ENCODE assay signal across 26 mouse cellular contexts in the genomic region with DNA sequence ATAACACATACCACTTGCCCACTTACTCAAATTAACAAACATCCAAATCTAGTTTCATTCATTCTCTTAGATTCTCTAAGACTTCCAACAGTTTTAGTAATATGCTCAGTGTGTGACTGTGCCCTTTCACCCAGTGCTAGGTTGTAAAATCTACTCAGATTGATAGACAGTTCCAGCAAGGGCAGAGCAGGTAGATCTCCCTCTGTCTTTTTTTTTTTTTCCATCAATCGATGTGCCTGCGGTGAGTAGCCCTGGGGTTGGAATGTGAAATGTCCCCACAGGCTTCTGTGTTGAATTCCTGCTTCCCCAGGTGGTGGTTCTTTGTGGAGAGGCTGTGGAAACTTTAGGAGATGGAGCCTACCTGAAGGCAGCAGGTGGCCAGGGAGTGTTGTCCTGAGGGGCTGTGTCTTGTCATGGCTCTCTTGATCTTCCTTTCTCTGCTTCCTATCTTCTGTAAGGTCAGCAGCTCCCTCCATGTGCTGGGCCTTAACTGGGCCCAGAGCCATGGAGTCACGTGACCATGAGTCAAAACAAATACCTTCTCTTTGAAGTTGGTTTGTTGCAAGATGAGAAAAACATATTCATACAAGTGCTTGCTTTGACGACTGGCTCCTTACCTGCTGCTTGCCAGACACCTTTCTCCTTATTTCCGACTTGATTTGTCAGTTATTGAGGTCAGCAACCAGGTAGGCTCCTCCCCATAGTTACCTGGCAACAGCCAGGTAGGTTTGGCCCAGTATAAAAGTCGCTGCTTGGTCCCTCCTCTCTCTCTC.
DNase-seq lines count a peak whose midpoint lies in the region; ATAC-seq and TF ChIP-seq lines count a peak whose summit lies in the region.
"Had no signal": no experiment of that assay in that cellular context is flagged by ENCODE, and none has a peak within 500 bp of the region (broad histone marks: within the 10 kb centered on the region; RNA-seq: fewer than 3 reads in every experiment).

No protein-coding gene starts in this region.

- H3K79me2 ChIP-seq in liver, adult 2 months (ENCODE audit: control insufficient read depth, insufficient read depth, low read length) = no peaks in the 10 kb centered on the region

- H3K27ac ChIP-seq in liver, adult 2 months (replicated peaks; ENCODE audit: insufficient read depth, low read depth, low read length) = peak overlapping the region; percentile 94
- H3K27ac ChIP-seq in liver, embryonic 12.5 days = no peak overlapping the region
- no peak overlapping the region for H3K27ac ChIP-seq in midbrain, embryonic 14.5 days (replicated peaks; ENCODE audit: low read depth, low read length)
- H3K27ac ChIP-seq: embryonic facial prominence, embryonic 15.5 days; forebrain, embryonic 15.5 days; hindbrain, embryonic 10.5 days; hindbrain, postnatal 0 days; kidney, postnatal 0 days; left cerebral cortex, adult 2 months; limb, embryonic 15.5 days; lung, embryonic 15.5 days had no signal

- ATAC-seq in liver, embryonic 12.5 days = no peak
- ATAC-seq in megakaryocyte, adult 5-6 weeks (ENCODE audit: poor library complexity, severe bottlenecking) = no peak
- no peak for ATAC-seq in midbrain, embryonic 14.5 days (ENCODE audit: low FRiP score, low TSS enrichment)
- ATAC-seq: forebrain, embryonic 15.5 days; hindbrain, postnatal 0 days; midbrain, embryonic 16.5 days; Patski had no signal

- no peak for TF ChIP-seq POLR2A in liver, adult 2 months (IDR thresholded peaks at IDR 0.05; ENCODE audit: extremely low read depth, insufficient read depth, low read length)

- peak; percentile 86 for DNase-seq in liver, adult 2 months (ENCODE audit: extremely low read depth, low read depth, low spot score)
- peak; percentile 33 for DNase-seq in 416B (ENCODE audit: low read depth)
- DNase-seq in large intestine, adult 2 months (ENCODE audit: low read depth, low spot score) = peak; percentile 29
- peak; percentile 6 for DNase-seq in lung, postnatal 25 days (ENCODE audit: low spot score)
- no peak for DNase-seq in retina, postnatal 1 day
- DNase-seq in midbrain, embryonic 14.5 days = no peak
- DNase-seq: adrenal gland, postnatal 14 days; cerebellum, adult 8-10 months; gastrocnemius, postnatal 14 days; heart, adult 11 months; heart, postnatal 10 days; kidney, adult 11 months; left cerebral cortex, postnatal 4 days had no signal

- no peak for TF ChIP-seq CTCF in liver, adult 2 months (IDR thresholded peaks at IDR 0.05; ENCODE audit: low read depth, low read length)

- no peak overlapping the region; the same call in 1 of the 2 replicates for H3K4me3 ChIP-seq in liver, adult 2 months (ENCODE audit: insufficient read depth, low read depth, low read length)
- no peak overlapping the region for H3K4me3 ChIP-seq in liver, embryonic 12.5 days
- no peak overlapping the region for H3K4me3 ChIP-seq in midbrain, embryonic 14.5 days (replicated peaks; ENCODE audit: low read depth, low read length)
- H3K4me3 ChIP-seq: embryonic facial prominence, embryonic 15.5 days; forebrain, embryonic 15.5 days; heart, embryonic 12.5 days; hindbrain, embryonic 10.5 days; left cerebral cortex, adult 2 months; limb, embryonic 15.5 days; lung, embryonic 15.5 days had no signal

- H3K9me3 ChIP-seq in liver, embryonic 12.5 days (replicated peaks) = 0 out of 2 replicates have a peak, but pooled peaks cover 4% of the 10 kb centered on the region
- H3K9me3 ChIP-seq in midbrain, embryonic 14.5 days (ENCODE audit: control insufficient read depth, low read length) = no peaks in the 10 kb centered on the region
- H3K9me3 ChIP-seq: embryonic facial prominence, embryonic 15.5 days; forebrain, embryonic 15.5 days; heart, embryonic 12.5 days; hindbrain, embryonic 10.5 days; limb, embryonic 15.5 days; lung, embryonic 15.5 days had no signal

- H3K4me1 ChIP-seq in liver, adult 2 months (ENCODE audit: control insufficient read depth, insufficient read depth, low read length) = peaks cover 6% of the 10 kb centered on the region
- no peaks in the 10 kb centered on the region for H3K4me1 ChIP-seq in liver, embryonic 12.5 days
- no peaks in the 10 kb centered on the region for H3K4me1 ChIP-seq in midbrain, embryonic 14.5 days (ENCODE audit: control insufficient read depth, insufficient read depth, low read length)
- H3K4me1 ChIP-seq: embryonic facial prominence, embryonic 15.5 days; heart, embryonic 12.5 days; hindbrain, embryonic 10.5 days; limb, embryonic 15.5 days had no signal

- H3K9ac ChIP-seq in liver, adult 2 months (ENCODE audit: low read depth, low read length) = peak overlapping the region; percentile 42; the same call in 1 of the 2 replicates
- no peak overlapping the region for H3K9ac ChIP-seq in liver, embryonic 12.5 days
- no peak overlapping the region for H3K9ac ChIP-seq in midbrain, embryonic 14.5 days (replicated peaks; ENCODE audit: low read length)
- H3K9ac ChIP-seq: embryonic facial prominence, embryonic 15.5 days; forebrain, embryonic 15.5 days; heart, embryonic 12.5 days; limb, embryonic 15.5 days; lung, embryonic 15.5 days had no signal

- no peaks in the 10 kb centered on the region for H3K27me3 ChIP-seq in liver, adult 2 months (ENCODE audit: control insufficient read depth, insufficient read depth, low read length)
- H3K27me3 ChIP-seq in liver, embryonic 12.5 days (replicated peaks) = no peaks in the 10 kb centered on the region
- no peaks in the 10 kb centered on the region for H3K27me3 ChIP-seq in midbrain, embryonic 14.5 days (ENCODE audit: control insufficient read depth, insufficient read depth, low read length)
- H3K27me3 ChIP-seq: embryonic facial prominence, embryonic 15.5 days; forebrain, embryonic 15.5 days; heart, embryonic 12.5 days; limb, embryonic 15.5 days; lung, embryonic 15.5 days; Patski had no signal

- H3K4me2 ChIP-seq in liver, embryonic 12.5 days = no peak overlapping the region
- H3K4me2 ChIP-seq in midbrain, embryonic 14.5 days (ENCODE audit: low read length) = no peak overlapping the region
- H3K4me2 ChIP-seq: embryonic facial prominence, embryonic 15.5 days; forebrain, embryonic 15.5 days; heart, embryonic 12.5 days; limb, embryonic 15.5 days; lung, embryonic 15.5 days had no signal

- WGBS in liver, adult 2 months = 22% methylated on average over 6 of the region's 6 CpGs
- 48% methylated on average over 6 of the region's 6 CpGs for WGBS in liver, embryonic 12.5 days (ENCODE audit: insufficient replicate concordance)
- 30% methylated on average over 6 of the region's 6 CpGs for WGBS in large intestine, adult 2 months
- WGBS in midbrain, embryonic 14.5 days = 72% methylated on average over 6 of the region's 6 CpGs

- no peaks in the 10 kb centered on the region for H3K36me3 ChIP-seq in liver, adult 2 months (ENCODE audit: control insufficient read depth, insufficient read depth, low read length)
- H3K36me3 ChIP-seq in liver, embryonic 12.5 days = no peaks in the 10 kb centered on the region
- H3K36me3 ChIP-seq in midbrain, embryonic 14.5 days (ENCODE audit: control insufficient read depth, insufficient read depth, low read length) = no peaks in the 10 kb centered on the region
- H3K36me3 ChIP-seq: embryonic facial prominence, embryonic 15.5 days; forebrain, embryonic 15.5 days; heart, embryonic 12.5 days; hindbrain, embryonic 10.5 days; limb, embryonic 15.5 days; lung, embryonic 15.5 days had no signal

Comparison
In these comparisons a context has a peak if more than half of its experiments do, and no peak if none do; other contexts are left out.
1. DNase-seq: peak in liver, adult 2 months (single experiment), 416B (single experiment), large intestine, adult 2 months (single experiment) and lung, postnatal 25 days (single experiment); none in retina, postnatal 1 day (single experiment) and midbrain, embryonic 14.5 days (single experiment).